Mouse (Mus musculus) lung, adult 2 months (tissue): Measurements from ENCODE around the gene Hebp2. TPM values are rescaled to one million over a fixed set of nuclear protein-coding genes. Genes with fewer than 3 reads are reported as not detected.
A peak's percentile ranks its signal among the peaks of the same experiment; 100 is the strongest.

Source experiments
- DNase-seq: peaks from one replicate; pipeline ENCODE4 v3.0.0; 2022
- H3K4me1 ChIP-seq: fragments of 200-500 bp; 2 replicates; pipeline ENCODE4 v1.6.1; 2011; ENCODE audit warnings: low read length; ENCODE audit not compliant: control insufficient read depth, insufficient read depth
- H3K4me3 ChIP-seq: fragments of 200-500 bp; replicated peaks from 2 replicates; pipeline ENCODE3; 2011; ENCODE audit warnings: low read depth, mild to moderate bottlenecking, control low read depth, low read length; ENCODE audit errors: extremely low read depth
- CTCF ChIP-seq: fragments of 200-500 bp; IDR thresholded peaks from 2 replicates; pipeline ENCODE4 v1.5.1; 2011; ENCODE audit warnings: mild to moderate bottlenecking, low read length, control low read depth; ENCODE audit not compliant: insufficient read depth
- POLR2A ChIP-seq: fragments of 200-500 bp; IDR thresholded peaks from 2 replicates; pipeline ENCODE4 v1.6.1; 2011; ENCODE audit warnings: low read depth, mild to moderate bottlenecking, control low read depth, low read length, borderline replicate concordance; ENCODE audit errors: extremely low read depth
- WGBS: fragments of 180-500 bp; shearing (Covaris S2); methylation state at CpG from one replicate; pipeline ENCODE4 v1.1.7; 2018; 5-methylcytosine and 5-hydroxymethylcytosine counted together
- polyA plus RNA-seq: library from polyadenylated mRNA; depleted of rRNA; stranded (reverse); fragments of >200 nt; gene quantifications from 2 replicates; pipeline ENCODE4 v1.2.3, GENCODE M21; 2012

The Hebp2 gene
- polyA plus RNA-seq, 1 experiment: 5.5 TPM

GRCm38 (mm10) chr10:18536889-18537288 lies 9.0 kb downstream of the Hebp2 start:
- DNase-seq: no peak
- no peak for TF ChIP-seq POLR2A
- TF ChIP-seq CTCF: no peak
- 75% methylated on average over 2 of the region's 2 CpGs for WGBS
- H3K4me3 ChIP-seq: no peak overlapping the region
- H3K4me1 ChIP-seq: no peaks in the 10 kb centered on the region

GRCm38 (mm10) chr10:18532293-18532692 lies 13.6 kb downstream of the Hebp2 start:
- no peak for DNase-seq
- no peak for TF ChIP-seq POLR2A
- no peak for TF ChIP-seq CTCF
- WGBS: 68% methylated on average over 8 of the region's 8 CpGs
- Histone ChIP-seq H3K4me1 (no peaks in the 10 kb centered on the region), H3K4me3 (no peak overlapping the region)

- 93% methylated on average over 4 of the region's 4 CpGs for WGBS
Observed at GRCm38 (mm10) chr10:18530161-18530560, 15.7 kb downstream of the Hebp2 start.

GRCm38 (mm10) chr10:18529177-18529576 lies 16.7 kb downstream of the Hebp2 start:
- Histone ChIP-seq H3K4me1 (no peaks in the 10 kb centered on the region), H3K4me3 (no peak overlapping the region)
- 85% methylated on average over 4 of the region's 4 CpGs for WGBS
- DNase-seq: no peak
- no peak for TF ChIP-seq POLR2A
- TF ChIP-seq CTCF: no peak

More at GRCm38 (mm10) chr10:18530161-18530560, 15.7 kb downstream of the Hebp2 start:
- TF ChIP-seq CTCF: no peak
- no peak for TF ChIP-seq POLR2A
- no peak overlapping the region for H3K4me3 ChIP-seq
- H3K4me1 ChIP-seq: no peaks in the 10 kb centered on the region
- DNase-seq: no peak

- 51% methylated on average over 5 of the region's 5 CpGs for WGBS
- Histone ChIP-seq H3K4me1 (no peaks in the 10 kb centered on the region), H3K4me3 (no peak overlapping the region)
- TF ChIP-seq POLR2A (no peak), CTCF (no peak)
- DNase-seq: peak; percentile 16
Observed at GRCm38 (mm10) chr10:18528475-18528874, 17.4 kb downstream of the Hebp2 start.

GRCm38 (mm10) chr10:18527766-18528165 lies 18.1 kb downstream of the Hebp2 start:
- 42% methylated on average over 7 of the region's 7 CpGs for WGBS
- Histone ChIP-seq H3K4me1 (no peaks in the 10 kb centered on the region), H3K4me3 (no peak overlapping the region)
- no peak for DNase-seq
- TF ChIP-seq CTCF: no peak
- TF ChIP-seq POLR2A: no peak

- H3K4me1 ChIP-seq: no peaks in the 10 kb centered on the region
- 53% methylated on average over 20 of the region's 20 CpGs for WGBS
- DNase-seq: no peak
- no peak for TF ChIP-seq CTCF
- no peak for TF ChIP-seq POLR2A
- no peak overlapping the region for H3K4me3 ChIP-seq
Observed at GRCm38 (mm10) chr10:18526851-18527675, 18.8 kb downstream of the Hebp2 start.

DNA sequence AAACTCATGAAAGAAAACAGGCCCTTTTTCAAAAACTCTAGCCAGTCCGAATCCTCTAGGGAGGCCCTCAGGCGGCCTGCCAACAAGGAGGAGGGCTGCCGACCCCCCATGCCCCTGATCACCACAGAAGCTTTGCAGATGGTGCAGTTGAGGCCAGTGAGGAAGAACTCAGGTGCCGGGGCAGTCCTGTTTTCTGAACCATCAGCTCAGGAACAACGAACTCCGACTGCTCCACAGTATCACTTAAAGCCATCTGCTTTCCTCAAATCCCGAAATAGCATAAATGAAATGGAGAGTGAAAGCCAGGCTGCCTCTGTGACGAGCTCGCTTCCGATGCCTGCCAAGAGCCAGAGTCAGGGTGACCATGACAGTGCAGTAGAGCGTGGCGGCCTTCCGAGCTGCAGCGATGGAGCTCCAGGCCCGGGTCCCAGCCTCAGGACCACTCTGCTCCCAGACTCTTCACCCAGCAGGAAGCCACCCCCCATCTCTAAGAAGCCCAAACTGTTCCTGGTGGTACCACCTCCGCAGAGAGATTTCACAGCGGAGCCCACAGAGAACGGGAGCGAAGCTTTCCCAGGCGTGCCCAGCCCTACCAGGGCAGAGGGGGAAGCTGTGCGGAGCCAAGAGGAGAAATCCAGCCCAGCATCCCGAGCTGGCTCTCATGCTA lies 19.6 kb downstream of the Hebp2 start:
- DNase-seq: no peak
- H3K4me1 ChIP-seq: no peaks in the 10 kb centered on the region
- H3K4me3 ChIP-seq: no peak overlapping the region
- TF ChIP-seq POLR2A (no peak), CTCF (no peak)
- 84% methylated on average over 22 of the region's 22 CpGs for WGBS

DNA sequence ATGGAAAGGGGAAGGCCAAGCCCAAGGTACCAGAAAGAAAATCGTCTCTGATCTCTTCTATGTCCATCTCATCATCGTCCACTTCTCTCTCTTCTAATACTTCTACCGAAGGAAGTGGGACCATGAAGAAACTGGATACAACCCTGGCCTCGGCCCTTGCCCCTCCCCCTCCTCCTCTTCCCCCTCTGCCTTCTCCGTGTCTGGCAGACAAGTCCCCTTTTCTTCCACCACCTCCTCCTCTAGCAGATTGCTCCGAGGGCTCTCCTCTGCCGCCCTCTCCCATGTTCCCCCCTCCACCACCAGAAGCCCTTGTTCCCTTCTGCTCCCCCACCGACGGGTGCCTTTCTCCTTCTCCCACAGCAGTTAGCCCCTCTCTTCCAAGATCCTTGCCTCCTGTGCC lies 20.1 kb downstream of the Hebp2 start:
- TF ChIP-seq CTCF (no peak), POLR2A (no peak)
- Histone ChIP-seq H3K4me1 (no peaks in the 10 kb centered on the region), H3K4me3 (no peak overlapping the region)
- DNase-seq: no peak
- WGBS: 63% methylated on average over 9 of the region's 9 CpGs

- H3K4me3 ChIP-seq: no peak overlapping the region
- no peak for DNase-seq
- WGBS: 84% methylated on average over 15 of the region's 15 CpGs
- no peak for TF ChIP-seq POLR2A
- TF ChIP-seq CTCF: no peak
- no peaks in the 10 kb centered on the region for H3K4me1 ChIP-seq
Observed at GRCm38 (mm10) chr10:18525311-18525710, 20.6 kb downstream of the Hebp2 start.
